In genomic region chr10:94827890-94828733, GRCm38 (mm10) we compare ENCODE assay signal across 11 mouse cellular contexts.
A peak's percentile ranks its signal among the peaks of the same experiment; 100 is the strongest.
DNase-seq lines count a peak whose midpoint lies in the region; ATAC-seq and TF ChIP-seq lines count a peak whose summit lies in the region.
"Had no signal": no experiment of that assay in that cellular context is flagged by ENCODE, and none has a peak within 500 bp of the region (broad histone marks: within the 10 kb centered on the region; RNA-seq: fewer than 3 reads in every experiment).

No protein-coding gene starts in this region.

- WGBS in lung, embryonic 16.5 days = 82% methylated on average over 14 of the region's 14 CpGs
- 17% methylated on average over 14 of the region's 14 CpGs for WGBS in spleen, adult 2 months

- TF ChIP-seq CTCF in spleen, adult 2 months (IDR thresholded peaks at IDR 0.05; ENCODE audit: extremely low read depth, insufficient read depth, insufficient read length, insufficient replicate concordance) = no peak

- no peaks in the 10 kb centered on the region for H3K36me3 ChIP-seq in lung, embryonic 16.5 days (ENCODE audit: control insufficient read depth, insufficient read depth, low read length)
- no peaks in the 10 kb centered on the region; the same call in 1 of the 2 replicates for H3K36me3 ChIP-seq in spleen, adult 2 months (ENCODE audit: control insufficient read depth, insufficient read depth, low read length)
- H3K36me3 ChIP-seq: embryonic facial prominence, embryonic 15.5 days had no signal

- H3K4me2 ChIP-seq in lung, embryonic 16.5 days (ENCODE audit: low read depth, low read length) = no peak overlapping the region
- H3K4me2 ChIP-seq: neural tube, embryonic 12.5 days had no signal

- 0 out of 2 replicates have a peak overlapping the region, but pooled peaks have one; percentile 18 for H3K9ac ChIP-seq in lung, embryonic 16.5 days (ENCODE audit: low read length)
- H3K9ac ChIP-seq: embryonic facial prominence, embryonic 15.5 days; lung, embryonic 14.5 days; neural tube, embryonic 12.5 days had no signal

- TF ChIP-seq POLR2A in spleen, adult 2 months (IDR thresholded peaks at IDR 0.05; ENCODE audit: low read depth, low read length) = no peak

- no peaks in the 10 kb centered on the region for H3K9me3 ChIP-seq in lung, embryonic 16.5 days (ENCODE audit: control insufficient read depth, low read length)
- H3K9me3 ChIP-seq: embryonic facial prominence, embryonic 15.5 days; neural tube, embryonic 12.5 days had no signal

- H3K27ac ChIP-seq in lung, embryonic 16.5 days (ENCODE audit: low read length) = peak overlapping the region; percentile 40
- peak overlapping the region; percentile 97 for H3K27ac ChIP-seq in spleen, adult 2 months (ENCODE audit: insufficient read depth, low read length)
- H3K27ac ChIP-seq: neural tube, embryonic 12.5 days had no signal

- H3K4me3 ChIP-seq in lung, embryonic 16.5 days (ENCODE audit: low read length) = no peak overlapping the region
- H3K4me3 ChIP-seq in spleen, adult 2 months (ENCODE audit: extremely low read depth, insufficient read depth, insufficient read length) = peak overlapping the region; percentile 51
- H3K4me3 ChIP-seq: embryonic facial prominence, embryonic 15.5 days; neural tube, embryonic 12.5 days had no signal

- no peaks in the 10 kb centered on the region for H3K27me3 ChIP-seq in lung, embryonic 16.5 days (ENCODE audit: control insufficient read depth, insufficient read depth, low read depth, low read length)
- H3K27me3 ChIP-seq in spleen, adult 2 months (ENCODE audit: control insufficient read depth, insufficient read depth, low read length) = no peaks in the 10 kb centered on the region
- H3K27me3 ChIP-seq: embryonic facial prominence, embryonic 15.5 days; neural tube, embryonic 12.5 days had no signal

- no peak for ATAC-seq in lung, embryonic 16.5 days (ENCODE audit: low read depth)

- H3K4me1 ChIP-seq in lung, embryonic 16.5 days (replicated peaks; ENCODE audit: control insufficient read depth, insufficient read depth, low read length) = peaks cover 52% of the 10 kb centered on the region
- H3K4me1 ChIP-seq in spleen, adult 2 months (ENCODE audit: control insufficient read depth, insufficient read depth, insufficient read length) = peaks cover 37% of the 10 kb centered on the region
- H3K4me1 ChIP-seq: neural tube, embryonic 12.5 days had no signal

- peak; percentile 64 for DNase-seq in 416B (ENCODE audit: low read depth)
- DNase-seq in CD8-positive naive resting alpha-beta T cell, adult 2 months (ENCODE audit: low read depth in 2 of 2, low spot score in 2 of 2) = peak; percentile 46 to 48
- peak; percentile 76 to 88 for DNase-seq in spleen, adult 2 months (ENCODE audit: low read depth in 1 of 2, low spot score in 2 of 2)
- no peak for DNase-seq in cerebellum, postnatal 14 days
- DNase-seq in ovary, adult 18-20 months (ENCODE audit: low spot score) = no peak
- no peak for DNase-seq in urinary bladder, adult 18-20 months (ENCODE audit: low spot score in 2 of 2)
- DNase-seq: gastrocnemius, postnatal 10 days had no signal

Comparison
In these comparisons a context has a peak if more than half of its experiments do, and no peak if none do; other contexts are left out.
1. DNase-seq: peak in 416B (single experiment), CD8-positive naive resting alpha-beta T cell, adult 2 months (2 of 2) and spleen, adult 2 months (2 of 2); none in cerebellum, postnatal 14 days (0 of 2), ovary, adult 18-20 months (single experiment) and urinary bladder, adult 18-20 months (0 of 2).